In genomic region chr7:40177570-40177969, GRCm38 (mm10) we compare ENCODE assay signal across 22 mouse cellular contexts.
DNase-seq lines count a peak whose midpoint lies in the region; ATAC-seq lines count a peak whose summit lies in the region.
"Had no signal": no experiment of that assay in that cellular context is flagged by ENCODE, and none has a peak within 500 bp of the region (broad histone marks: within the 10 kb centered on the region; RNA-seq: fewer than 3 reads in every experiment).

No protein-coding gene starts in this region.

- H3K9me3 ChIP-seq in intestine, embryonic 16.5 days (ENCODE audit: control insufficient read depth, low read length): no peaks in the 10 kb centered on the region
- H3K9me3 ChIP-seq in hindbrain, embryonic 14.5 days (ENCODE audit: control insufficient read depth, low read length): no peaks in the 10 kb centered on the region
- H3K9me3 ChIP-seq: embryonic facial prominence, embryonic 10.5 days; embryonic facial prominence, embryonic 12.5 days; forebrain, embryonic 10.5 days; forebrain, embryonic 12.5 days; G1E had no signal

- no peak overlapping the region for H3K9ac ChIP-seq in intestine, embryonic 16.5 days (ENCODE audit: low read depth, low read length)
- H3K9ac ChIP-seq in hindbrain, embryonic 14.5 days: no peak overlapping the region
- H3K9ac ChIP-seq: embryonic facial prominence, embryonic 12.5 days; forebrain, embryonic 12.5 days had no signal

- H3K36me3 ChIP-seq in intestine, embryonic 16.5 days (ENCODE audit: control insufficient read depth, insufficient read depth, low read length): no peaks in the 10 kb centered on the region
- H3K36me3 ChIP-seq in hindbrain, embryonic 14.5 days (replicated peaks; ENCODE audit: control insufficient read depth, insufficient read depth): no peaks in the 10 kb centered on the region
- H3K36me3 ChIP-seq: embryonic facial prominence, embryonic 10.5 days; embryonic facial prominence, embryonic 12.5 days; forebrain, embryonic 10.5 days; forebrain, embryonic 12.5 days; G1E had no signal

- WGBS in intestine, embryonic 16.5 days: 69% methylated on average over 2 of the region's 2 CpGs
- 94% methylated on average over 2 of the region's 2 CpGs for WGBS in hindbrain, embryonic 14.5 days

- H3K4me1 ChIP-seq in intestine, embryonic 16.5 days (ENCODE audit: control insufficient read depth, insufficient read depth, low read length): no peaks in the 10 kb centered on the region
- no peaks in the 10 kb centered on the region for H3K4me1 ChIP-seq in hindbrain, embryonic 14.5 days (replicated peaks; ENCODE audit: control insufficient read depth, insufficient read depth, low read length)
- H3K4me1 ChIP-seq: embryonic facial prominence, embryonic 10.5 days; embryonic facial prominence, embryonic 12.5 days; forebrain, embryonic 10.5 days; forebrain, embryonic 12.5 days had no signal

- peak; percentile 26 for DNase-seq in ES-CJ7 (ENCODE audit: low read depth, low spot score)
- peak; percentile 14 for DNase-seq in R1 (ENCODE audit: low read depth, low spot score)
- no peak for DNase-seq in layer of hippocampus, adult 9-10 months (ENCODE audit: low spot score)
- DNase-seq in adrenal gland, adult 18-20 months (ENCODE audit: low spot score in 2 of 2): no peak
- DNase-seq in hindbrain, embryonic 14.5 days (ENCODE audit: low spot score): no peak
- DNase-seq: adrenal gland, adult 8-10 months; adrenal gland, postnatal 14 days; adrenal gland, postnatal 36 days; cerebellum, adult 11-12 months; cerebellum, adult 2 months; cerebellum, adult 9-10 months; cerebellum, postnatal 10 days; cerebellum, postnatal 25 days had no signal

- no peaks in the 10 kb centered on the region for H3K27me3 ChIP-seq in intestine, embryonic 16.5 days (replicated peaks; ENCODE audit: control insufficient read depth, insufficient read depth, low read length)
- no peaks in the 10 kb centered on the region for H3K27me3 ChIP-seq in hindbrain, embryonic 14.5 days (ENCODE audit: control insufficient read depth, insufficient read depth, low read length)
- H3K27me3 ChIP-seq: embryonic facial prominence, embryonic 12.5 days; forebrain, embryonic 12.5 days; Patski had no signal

- H3K27ac ChIP-seq in intestine, embryonic 16.5 days (ENCODE audit: low read length): no peak overlapping the region
- H3K27ac ChIP-seq in hindbrain, embryonic 14.5 days: no peak overlapping the region
- H3K27ac ChIP-seq: embryonic facial prominence, embryonic 10.5 days; embryonic facial prominence, embryonic 12.5 days; forebrain, embryonic 10.5 days; forebrain, embryonic 12.5 days had no signal

- no peak overlapping the region for H3K4me3 ChIP-seq in intestine, embryonic 16.5 days (ENCODE audit: low read length)
- H3K4me3 ChIP-seq in hindbrain, embryonic 14.5 days (replicated peaks; ENCODE audit: low read length): no peak overlapping the region
- H3K4me3 ChIP-seq: embryonic facial prominence, embryonic 10.5 days; embryonic facial prominence, embryonic 12.5 days; forebrain, embryonic 10.5 days; forebrain, embryonic 12.5 days had no signal

- ATAC-seq in intestine, embryonic 16.5 days: peak; percentile 89
- no peak for ATAC-seq in hindbrain, embryonic 14.5 days (ENCODE audit: low FRiP score)
- ATAC-seq: forebrain, embryonic 14.5 days; forebrain, embryonic 16.5 days; Patski had no signal

- H3K4me2 ChIP-seq in intestine, embryonic 16.5 days (ENCODE audit: low read depth, low read length): no peak overlapping the region
- H3K4me2 ChIP-seq in hindbrain, embryonic 14.5 days (replicated peaks): no peak overlapping the region
- H3K4me2 ChIP-seq: embryonic facial prominence, embryonic 12.5 days; forebrain, embryonic 12.5 days had no signal

Comparison
In these comparisons a context has a peak if more than half of its experiments do, and no peak if none do; other contexts are left out.
1. DNase-seq: peak in ES-CJ7 (single experiment) and R1 (single experiment); none in layer of hippocampus, adult 9-10 months (single experiment), adrenal gland, adult 18-20 months (0 of 2) and hindbrain, embryonic 14.5 days (single experiment).